Mouse (Mus musculus) heart, postnatal 14 days (tissue): ENCODE measurements around the gene Tmem53. TPM values are rescaled to one million over a fixed set of nuclear protein-coding genes. Genes with fewer than 3 reads are reported as not detected.

ENCODE experiments used
- DNase-seq, 2 experiments: peaks; one replicate each; pipeline ENCODE4 v3.0.0; 2021 to 2022
- intact Hi-C: fragments of 180-260 bp; cut with DNase I; formaldehyde crosslinking; loops from one replicate; pipeline ENCODE4 v1.15.1; 2025
- total RNA-seq, 2 experiments: library from RNA; stranded (reverse); gene quantifications; 2 replicates each; pipeline ENCODE4 v1.2.3; 2021

Tmem53 gene
- total RNA-seq, 2 experiments from 2014 or later: 22.6 to 31.5 TPM

- intact Hi-C loops: no loop called here
- DNase-seq: no peak
These were observed 55.5 kb downstream of the Tmem53 start for GRCm38 (mm10) chr4:117307270-117307669.

- intact Hi-C loops: no loop called here
- no peak for DNase-seq
These were observed 57.7 kb downstream of the Tmem53 start for GRCm38 (mm10) chr4:117309427-117309826.

GRCm38 (mm10) chr4:117311891-117312290 is 60.1 kb downstream of the Tmem53 start:
- intact Hi-C loops: loop anchor here (5.0 kb wide), 1 partner anchor 40 kb away; no protein-coding TSS in a partner anchor
- no peak for DNase-seq

DNA sequence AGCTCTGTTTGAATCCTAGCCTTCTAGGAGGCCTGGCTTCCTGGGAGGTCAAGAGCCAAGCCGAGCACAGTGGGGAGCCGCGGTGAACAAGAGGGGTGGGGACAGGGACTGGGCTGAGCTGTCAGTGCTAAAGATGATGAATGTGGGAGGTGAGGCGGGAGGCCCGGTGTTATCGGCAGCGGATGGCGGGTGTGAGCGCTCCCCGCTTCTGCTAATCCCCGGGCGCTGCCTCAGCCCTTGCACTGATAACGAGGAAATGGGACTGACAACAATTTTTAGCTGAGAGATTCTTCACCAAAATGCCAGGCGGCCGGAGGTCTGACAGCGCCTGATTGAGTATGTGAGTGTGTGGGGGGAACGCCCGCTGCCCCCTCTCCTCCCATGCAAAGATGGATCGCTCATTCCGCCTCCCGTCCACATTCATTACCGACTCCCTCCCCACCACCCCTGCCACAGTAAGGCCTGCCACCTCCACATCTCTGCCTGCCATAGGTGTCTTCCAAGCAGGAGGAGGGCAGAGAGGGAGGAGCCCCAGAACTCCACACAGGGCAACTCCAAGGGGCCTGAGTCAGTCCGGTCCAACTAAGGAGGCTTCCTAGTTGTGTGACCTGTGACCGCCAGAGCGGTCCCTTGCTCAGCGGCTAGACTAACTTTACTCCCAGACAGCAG is 60.8 kb downstream of the Tmem53 start:
- no peak for DNase-seq
- intact Hi-C loops: loop anchor here (5.0 kb wide), 1 partner anchor 40 kb away; no protein-coding TSS in a partner anchor

GRCm38 (mm10) chr4:117313085-117313424 is 61.3 kb downstream of the Tmem53 start:
- intact Hi-C loops: loop anchor here (5.0 kb wide), 1 partner anchor 41 kb away; no protein-coding TSS in a partner anchor
- DNase-seq: peak; percentile 29 to 33

DNA sequence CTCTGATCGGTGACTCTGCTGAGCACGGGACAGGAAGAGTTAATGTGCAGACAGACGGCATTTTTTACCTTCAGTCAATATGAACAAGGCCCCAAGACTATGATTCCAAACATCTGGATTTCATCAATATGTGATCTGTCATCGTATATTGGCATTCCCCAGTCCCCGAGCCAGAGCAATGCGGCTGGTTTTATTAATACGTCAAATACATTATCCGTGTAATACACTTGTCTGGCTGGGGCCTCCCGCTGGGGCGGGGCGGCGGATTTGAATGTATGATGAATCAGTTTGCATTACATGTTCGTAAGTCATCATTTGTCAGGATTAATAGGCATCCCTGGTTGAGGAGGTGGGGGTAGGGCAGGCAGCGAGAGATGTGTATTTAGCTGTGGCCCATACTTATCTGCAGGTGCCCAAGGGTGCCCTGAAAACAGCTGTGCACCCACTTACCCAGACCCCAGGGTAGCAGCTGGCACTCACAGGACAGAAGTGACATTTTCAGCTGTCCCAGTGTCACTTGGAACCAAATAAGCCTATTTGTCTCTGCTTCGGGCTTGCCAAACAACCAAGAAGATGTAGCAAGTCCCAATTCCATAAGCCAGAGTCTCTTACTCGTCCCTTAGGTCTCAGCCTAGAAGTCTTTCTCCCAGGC is 63.2 kb downstream of the Tmem53 start:
- intact Hi-C loops: loop anchor here (5.0 kb wide), 1 partner anchor 43 kb away; no protein-coding TSS in a partner anchor
- DNase-seq: no peak

DNA sequence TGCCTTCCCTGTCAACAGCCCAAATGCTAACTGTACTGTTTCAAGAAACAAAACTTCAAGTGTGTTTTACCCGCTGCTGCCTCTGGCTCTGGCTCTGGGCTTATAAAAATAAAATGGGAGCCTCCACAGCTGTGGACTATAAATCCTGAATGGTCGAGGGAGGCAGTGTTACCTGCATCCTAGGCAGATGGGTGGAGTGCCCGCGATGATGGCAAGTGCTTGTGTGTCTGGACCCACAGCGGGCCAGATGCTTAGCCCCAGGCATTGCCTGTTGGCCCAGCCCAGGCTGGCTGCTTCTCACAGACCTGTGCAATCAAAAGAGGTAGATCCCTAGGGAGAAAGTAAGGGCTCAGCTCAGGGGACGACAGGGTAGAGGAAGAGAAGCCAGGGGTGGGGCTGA is 65.0 kb downstream of the Tmem53 start:
- intact Hi-C loops: no loop called here
- DNase-seq: no peak

DNA sequence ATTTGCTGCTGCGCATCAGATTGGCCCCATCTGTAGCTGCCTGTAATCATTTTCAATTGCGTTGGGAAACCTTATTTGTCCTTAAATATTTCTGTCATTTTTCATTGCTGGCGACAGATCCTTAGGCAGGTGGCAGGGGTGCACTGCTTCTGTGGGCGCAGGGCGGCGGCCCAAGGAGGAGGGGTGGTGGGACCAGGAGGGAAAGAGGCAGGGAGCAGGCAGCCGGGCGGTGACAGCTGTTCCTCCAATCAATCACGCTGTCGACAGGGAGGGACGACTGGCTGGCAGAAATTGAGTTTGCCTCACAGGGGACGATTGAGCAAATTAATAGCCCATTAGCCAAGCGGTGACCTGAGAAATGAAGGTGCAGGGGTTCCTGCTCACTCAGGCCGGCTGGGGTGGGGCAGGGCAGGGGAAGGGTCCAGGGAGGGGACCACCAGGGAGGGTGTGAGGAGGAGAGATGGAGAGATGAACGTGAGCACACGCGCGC is 66.0 kb downstream of the Tmem53 start:
- DNase-seq: no peak
- intact Hi-C loops: no loop called here

Other genes starting within 250 kb of the Tmem53 start
- gene Eif2b3, start 232.5 kb upstream of the Tmem53 start, total RNA-seq: 10 to 100 TPM; 14.9 to 15.5 TPM
- 1 to 10 TPM; 1.5 to 1.7 TPM for gene Ptch2, start 155.9 kb upstream of the Tmem53 start, total RNA-seq
- 1 to 10 TPM; 3.3 to 5.5 TPM for gene Btbd19, start 126.2 kb upstream of the Tmem53 start, total RNA-seq
- not detected for gene Tctex1d4, start 125.2 kb upstream of the Tmem53 start, total RNA-seq
- 1 to 10 TPM; 1.8 to 3.1 TPM for gene Plk3, start 118.0 kb upstream of the Tmem53 start, total RNA-seq
- 100 to 1,000 TPM; 590 to 604 TPM for gene Rps8, start 95.7 kb upstream of the Tmem53 start, total RNA-seq
- 1 to 10 TPM; 1.7 to 3.4 TPM for gene Kif2c, start 69.3 kb upstream of the Tmem53 start, total RNA-seq
- gene Armh1, start 174 bp downstream of the Tmem53 start, total RNA-seq: under 1 TPM; 0.15 to 0.33 TPM
- gene Rnf220, start 245.1 kb downstream of the Tmem53 start, total RNA-seq: 10 to 100 TPM; 31.6 to 35.3 TPM